Mouse (Mus musculus) cerebellum, adult 2 months (tissue): ENCODE measurements around the gene Limk2.

Source experiments
- CTCF ChIP-seq: fragments of 200-500 bp; IDR thresholded peaks from 2 replicates; pipeline ENCODE4 v1.5.1; 2011; ENCODE audit warnings: low read depth, mild to moderate bottlenecking, control low read depth, low read length, moderate library complexity, borderline replicate concordance; ENCODE audit not compliant: insufficient read depth
- POLR2A ChIP-seq: fragments of 200-500 bp; IDR thresholded peaks from 2 replicates; pipeline ENCODE4 v1.6.1; 2011; ENCODE audit warnings: low read length, control low read depth, borderline replicate concordance; ENCODE audit not compliant: insufficient read depth

DNA sequence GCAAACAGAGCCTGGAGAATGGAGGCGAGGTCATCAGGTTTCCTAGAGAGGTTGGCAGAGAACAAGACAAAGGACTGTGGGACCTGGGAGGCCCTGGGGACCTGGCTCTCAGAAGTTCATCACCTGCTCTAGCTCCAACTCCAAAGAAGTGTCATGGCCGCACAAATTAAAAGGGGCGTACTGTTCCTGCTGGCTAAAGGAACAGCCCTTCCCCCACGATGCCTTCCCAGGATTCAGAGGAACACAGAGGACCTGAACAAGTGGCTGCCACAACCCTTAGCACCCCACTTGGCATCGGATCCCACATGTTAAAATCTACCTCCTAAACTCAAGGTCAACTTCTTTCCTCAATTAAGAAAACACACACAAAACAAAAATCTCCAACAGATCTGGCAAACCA is 39.5 kb downstream of the Limk2 start:
- TF ChIP-seq CTCF (no peak), POLR2A (no peak)
